Mouse (Mus musculus): ENCODE results near the gene Bud13. TPM values are rescaled to one million over a fixed set of nuclear protein-coding genes. Genes with fewer than 3 reads are reported as not detected.

The Bud13 gene
- 19.8 and 20.7 TPM in 2 replicates for polyA plus RNA-seq (2015; fragmentation: Nextera tagmentation; extraction: Ambion mirVana)

DNA sequence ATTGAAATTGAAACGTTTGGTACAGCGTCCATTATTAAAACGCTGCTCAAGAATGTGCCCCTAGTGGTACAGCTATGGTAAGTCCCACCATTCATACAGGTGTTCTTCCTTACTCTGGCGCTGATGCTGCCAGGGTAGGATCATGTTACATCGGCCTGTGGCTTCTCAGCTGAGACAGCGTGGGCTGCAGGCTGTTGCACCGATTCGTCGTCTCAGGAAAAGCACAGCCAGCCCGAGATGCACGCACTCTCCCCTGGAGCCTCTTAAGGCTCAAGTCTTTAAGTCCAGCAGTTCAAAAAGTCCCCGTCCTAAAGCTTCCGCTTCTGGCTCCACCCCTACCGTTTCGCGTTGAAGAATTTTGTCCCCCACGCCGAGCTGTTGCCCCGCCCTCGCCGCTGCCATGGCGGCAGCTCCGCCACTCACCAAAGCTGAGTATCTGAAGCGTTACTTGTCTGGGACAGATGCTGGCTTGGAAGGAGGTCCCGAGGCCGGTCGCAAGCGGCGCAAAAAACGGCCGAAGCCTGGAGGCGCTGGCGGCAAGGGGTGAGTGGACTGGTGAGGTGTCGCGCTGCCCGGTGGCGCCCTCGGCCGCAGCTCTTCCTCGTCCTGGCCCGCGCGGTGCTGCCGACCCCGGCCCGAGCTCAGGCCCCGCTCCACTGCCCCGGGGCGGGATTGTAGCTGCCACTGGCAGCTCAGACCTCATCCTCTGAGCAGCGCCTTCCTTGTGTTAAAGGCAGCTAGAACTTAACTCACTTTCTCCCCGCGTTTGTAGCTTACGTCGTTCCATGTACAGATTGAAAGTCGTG lies at the start of gene Bud13:
Bud13 (plus strand) TSS at position 378 of the 806 bp plus-strand sequence.
- Histone ChIP-seq H3K9ac (replicated peaks) (peak within 1 kb of the TSS; percentile 82), H3K4me3 (replicated peaks) (peak within 1 kb of the TSS; percentile 75), H3K4me2 (replicated peaks) (peak within 1 kb of the TSS; percentile 74), H3K4me1 (replicated peaks) (peaks cover 21% of the 10 kb centered on the region), H3K27ac (peak within 1 kb of the TSS; percentile 75), H3K36me3 (peaks cover 52% of the 10 kb centered on the region), H3K27me3 (no peaks in the 10 kb centered on the region), H3K9me3 (no peaks in the 10 kb centered on the region)
- WGBS, result 1% methylated on average over 55 of the region's 55 CpGs
- peak; percentile 93 for ATAC-seq

DNA sequence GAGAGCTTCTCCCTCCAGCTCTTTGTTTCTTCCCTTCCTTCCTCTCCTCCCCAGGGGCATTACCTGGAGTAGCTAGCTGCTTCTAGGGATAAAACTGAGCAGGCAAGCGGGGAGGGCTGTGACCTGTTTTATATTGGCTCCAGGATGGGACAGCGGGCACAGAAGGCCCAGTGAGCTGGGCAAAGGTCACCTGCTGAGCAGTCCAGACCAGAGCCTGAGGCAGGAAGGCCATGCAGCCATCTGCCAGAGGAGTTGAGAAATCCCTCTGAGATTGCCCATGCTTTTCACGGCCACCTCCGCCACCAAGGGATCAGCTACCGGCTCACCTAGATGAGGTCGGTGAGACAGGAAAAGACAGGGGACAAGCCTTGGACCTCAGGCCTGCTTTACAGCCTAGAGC lies 47.6 kb upstream of the Bud13 start:
- Histone ChIP-seq H3K4me3 (replicated peaks) (no peak overlapping the region), H3K36me3 (no peaks in the 10 kb centered on the region), H3K27me3 (peaks cover 3% of the 10 kb centered on the region; the same call in 1 of the 2 replicates), H3K4me2 (replicated peaks) (no peak overlapping the region), H3K27ac (no peak overlapping the region), H3K9me3 (no peaks in the 10 kb centered on the region), H3K4me1 (replicated peaks) (peaks cover 6% of the 10 kb centered on the region), H3K9ac (replicated peaks) (no peak overlapping the region)
- 87% methylated on average over 6 of the region's 6 CpGs for WGBS
- ATAC-seq, result no peak

DNA sequence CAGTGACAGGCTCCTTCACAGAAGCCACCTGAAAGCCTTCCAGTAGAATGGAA lies 47.4 kb upstream of the Bud13 start, which contains the start of gene Apoc3:
Apoc3 (minus strand) TSS at position 41 of the 53 bp plus-strand sequence.
- H3K4me3 ChIP-seq (replicated peaks), result no peak within 1 kb of the TSS
- no peak within 1 kb of the TSS for H3K9ac ChIP-seq (replicated peaks)
- peaks cover 4% of the 10 kb centered on the region for H3K4me1 ChIP-seq (replicated peaks)
- H3K4me2 ChIP-seq (replicated peaks), result no peak within 1 kb of the TSS
- H3K36me3 ChIP-seq, result no peaks in the 10 kb centered on the region
- no peaks in the 10 kb centered on the region for H3K9me3 ChIP-seq
- ATAC-seq, result no peak
- no peak within 1 kb of the TSS for H3K27ac ChIP-seq
- H3K27me3 ChIP-seq, result peaks cover 3% of the 10 kb centered on the region; the same call in 1 of the 2 replicates

DNA sequence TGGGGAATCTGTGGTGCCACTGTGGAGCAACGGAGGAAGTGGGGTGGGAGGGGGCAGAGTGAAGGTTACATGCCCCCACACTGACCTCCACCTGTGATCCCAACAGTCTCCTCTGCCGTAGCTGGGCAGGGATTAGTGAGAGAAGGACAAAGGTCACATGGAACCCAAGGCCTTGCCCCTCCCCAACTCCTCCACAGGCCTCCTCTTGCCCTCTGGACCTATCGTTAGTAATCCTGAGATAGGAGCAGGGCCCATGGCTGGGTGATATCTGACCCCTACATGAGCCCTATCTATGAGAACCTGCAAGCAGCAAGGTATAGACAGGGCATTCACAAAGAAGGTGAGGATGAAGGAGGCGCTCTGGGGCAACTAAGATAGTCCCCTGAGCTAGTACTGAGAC lies 47.2 kb upstream of the Bud13 start:
- Histone ChIP-seq H3K36me3 (no peaks in the 10 kb centered on the region), H3K4me1 (replicated peaks) (peaks cover 2% of the 10 kb centered on the region), H3K27ac (no peak overlapping the region), H3K4me3 (replicated peaks) (no peak overlapping the region), H3K4me2 (replicated peaks) (no peak overlapping the region), H3K9ac (replicated peaks) (no peak overlapping the region), H3K9me3 (no peaks in the 10 kb centered on the region), H3K27me3 (peaks cover 3% of the 10 kb centered on the region; the same call in 1 of the 2 replicates)
- no peak for ATAC-seq
- WGBS, result 52% methylated on average over 4 of the region's 4 CpGs

DNA sequence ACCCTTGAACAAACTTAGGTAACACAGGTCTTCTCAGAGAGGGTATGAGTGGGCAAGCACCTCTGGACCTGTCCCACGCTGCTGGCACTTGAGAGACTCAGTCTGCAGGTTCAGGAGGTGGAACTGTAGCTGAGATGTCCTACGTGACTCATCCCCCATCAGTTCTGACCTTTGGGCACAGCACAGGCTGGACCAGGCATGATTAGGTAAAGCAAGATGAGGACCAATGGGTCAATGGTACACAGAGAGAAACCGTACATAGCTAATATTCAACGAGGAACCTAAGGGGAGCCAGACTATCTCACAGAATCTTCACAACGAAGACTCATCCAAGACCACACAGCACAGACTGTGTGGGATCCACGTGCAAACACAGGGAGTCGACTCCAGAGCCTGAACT lies 44.0 kb upstream of the Bud13 start:
- no peaks in the 10 kb centered on the region for H3K4me1 ChIP-seq (replicated peaks)
- H3K9ac ChIP-seq (replicated peaks), result no peak overlapping the region
- no peaks in the 10 kb centered on the region for H3K27me3 ChIP-seq
- no peak overlapping the region for H3K4me3 ChIP-seq (replicated peaks)
- no peaks in the 10 kb centered on the region for H3K9me3 ChIP-seq
- H3K36me3 ChIP-seq, result no peaks in the 10 kb centered on the region
- H3K4me2 ChIP-seq (replicated peaks), result no peak overlapping the region
- 90% methylated on average over 7 of the region's 7 CpGs for WGBS
- H3K27ac ChIP-seq, result no peak overlapping the region
- no peak for ATAC-seq

DNA sequence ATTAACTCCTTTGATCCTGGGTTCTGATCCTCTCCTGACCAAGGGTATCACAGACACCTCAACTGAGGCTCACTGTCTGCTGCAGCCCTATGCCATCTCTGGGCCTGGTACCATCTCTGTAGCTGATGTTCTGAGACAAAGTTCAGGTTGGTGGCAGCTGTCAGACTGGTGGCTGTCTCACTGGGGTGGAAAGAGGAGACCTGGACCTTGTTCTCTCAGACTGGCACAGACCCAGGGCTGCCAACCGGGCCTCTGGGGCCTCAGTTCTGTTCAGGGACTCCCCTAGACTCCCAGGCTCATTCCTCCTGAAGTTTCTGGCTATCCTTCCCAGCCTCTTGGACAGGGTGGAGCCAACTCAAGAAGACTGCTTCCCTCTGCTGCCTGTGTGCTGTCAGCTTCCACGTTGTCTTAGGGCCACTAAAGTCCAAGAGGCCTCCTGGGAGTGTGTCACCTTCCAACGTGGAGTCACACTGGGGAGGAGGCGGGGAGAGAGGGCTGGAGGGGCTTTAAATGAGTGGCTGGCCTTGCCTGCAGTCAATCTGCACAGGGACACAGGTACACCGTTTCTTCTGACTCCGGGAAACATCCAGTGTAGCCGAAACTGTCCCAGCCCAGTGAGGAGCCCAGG lies 42.2 kb upstream of the Bud13 start, which contains the start of gene Apoa4:
Apoa4 (plus strand) TSS at position 171 of the 628 bp plus-strand sequence.
- Histone ChIP-seq H3K27ac (no peak within 1 kb of the TSS), H3K4me1 (replicated peaks) (no peaks in the 10 kb centered on the region), H3K4me3 (replicated peaks) (no peak within 1 kb of the TSS), H3K4me2 (replicated peaks) (no peak within 1 kb of the TSS), H3K9me3 (no peaks in the 10 kb centered on the region), H3K9ac (replicated peaks) (no peak within 1 kb of the TSS), H3K36me3 (no peaks in the 10 kb centered on the region), H3K27me3 (no peaks in the 10 kb centered on the region)
- 68% methylated on average over 7 of the region's 7 CpGs for WGBS
- ATAC-seq, result no peak

DNA sequence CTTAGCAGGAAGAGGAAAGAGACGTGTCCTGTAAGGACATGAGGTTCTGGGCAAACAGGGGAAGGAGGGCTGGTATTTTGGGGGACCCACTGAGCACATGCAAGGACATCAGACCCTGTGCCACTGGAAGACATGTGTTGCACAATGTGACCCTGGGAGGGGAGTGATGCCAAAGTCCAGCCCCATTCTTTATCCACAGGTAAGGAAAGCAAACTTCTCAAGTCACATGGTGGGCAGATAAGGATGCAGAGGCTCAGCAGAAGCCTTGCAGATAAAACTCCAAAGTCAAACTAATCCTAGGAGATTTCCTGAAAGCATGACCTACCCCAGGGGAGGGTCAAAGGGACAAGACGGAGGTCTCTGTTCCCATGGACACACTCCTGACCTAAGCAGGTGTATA lies 41.0 kb upstream of the Bud13 start:
- no peak overlapping the region for H3K27ac ChIP-seq
- no peaks in the 10 kb centered on the region for H3K4me1 ChIP-seq (replicated peaks)
- ATAC-seq, result no peak
- no peaks in the 10 kb centered on the region for H3K9me3 ChIP-seq
- no peaks in the 10 kb centered on the region for H3K36me3 ChIP-seq
- 69% methylated on average over 2 of the region's 2 CpGs for WGBS
- H3K27me3 ChIP-seq, result no peaks in the 10 kb centered on the region
- no peak overlapping the region for H3K4me3 ChIP-seq (replicated peaks)
- H3K4me2 ChIP-seq (replicated peaks), result no peak overlapping the region
- no peak overlapping the region for H3K9ac ChIP-seq (replicated peaks)

DNA sequence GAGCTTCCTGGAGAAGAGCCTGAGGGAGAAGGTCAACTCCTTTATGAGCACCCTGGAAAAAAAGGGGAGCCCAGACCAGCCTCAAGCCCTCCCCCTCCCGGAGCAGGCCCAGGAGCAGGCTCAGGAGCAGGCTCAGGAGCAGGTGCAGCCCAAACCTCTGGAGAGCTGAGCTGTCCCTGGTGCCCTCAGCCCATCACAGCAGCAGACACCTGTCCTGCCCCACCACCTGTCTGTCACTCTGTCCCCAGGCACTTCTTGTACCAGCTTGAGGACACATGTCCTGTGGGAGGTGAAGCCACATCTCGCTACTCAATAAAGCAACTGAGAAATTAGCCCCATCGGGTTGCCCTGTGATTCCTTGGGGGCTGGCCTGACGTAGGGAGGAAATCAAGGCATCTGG lies 39.7 kb upstream of the Bud13 start:
- no peak overlapping the region for H3K9ac ChIP-seq (replicated peaks)
- no peaks in the 10 kb centered on the region for H3K9me3 ChIP-seq
- no peaks in the 10 kb centered on the region for H3K36me3 ChIP-seq
- ATAC-seq, result no peak
- H3K27ac ChIP-seq, result no peak overlapping the region
- WGBS, result 69% methylated on average over 4 of the region's 4 CpGs
- H3K4me1 ChIP-seq (replicated peaks), result no peaks in the 10 kb centered on the region
- H3K4me3 ChIP-seq (replicated peaks), result no peak overlapping the region
- H3K4me2 ChIP-seq (replicated peaks), result no peak overlapping the region
- H3K27me3 ChIP-seq, result peaks cover 8% of the 10 kb centered on the region; the same call in 1 of the 2 replicates

DNA sequence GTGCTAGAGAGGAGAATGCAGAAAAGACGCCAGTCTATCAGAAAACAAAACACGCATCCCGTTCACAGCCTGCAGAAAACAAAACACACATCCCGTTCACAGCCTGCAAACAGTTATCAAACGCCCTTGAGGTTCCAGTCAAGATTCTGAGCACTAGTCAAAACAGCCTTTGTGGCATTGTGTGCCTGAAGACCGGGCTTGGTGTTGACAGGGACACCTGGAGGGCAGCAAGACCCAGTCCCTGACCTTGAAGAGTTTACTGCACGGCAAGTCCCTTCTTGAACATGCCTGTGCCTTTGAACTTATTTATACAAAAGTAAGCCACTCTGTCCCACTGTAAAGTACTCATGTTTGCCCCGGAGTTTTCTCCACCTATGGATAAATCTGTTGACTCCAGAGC lies 39.2 kb upstream of the Bud13 start:
- Histone ChIP-seq H3K4me2 (replicated peaks) (no peak overlapping the region), H3K36me3 (no peaks in the 10 kb centered on the region), H3K4me3 (replicated peaks) (no peak overlapping the region), H3K9ac (replicated peaks) (no peak overlapping the region), H3K9me3 (no peaks in the 10 kb centered on the region), H3K4me1 (replicated peaks) (no peaks in the 10 kb centered on the region), H3K27me3 (peaks cover 12% of the 10 kb centered on the region; the same call in 1 of the 2 replicates), H3K27ac (no peak overlapping the region)
- WGBS, result 59% methylated on average over 8 of the region's 8 CpGs
- no peak for ATAC-seq

DNA sequence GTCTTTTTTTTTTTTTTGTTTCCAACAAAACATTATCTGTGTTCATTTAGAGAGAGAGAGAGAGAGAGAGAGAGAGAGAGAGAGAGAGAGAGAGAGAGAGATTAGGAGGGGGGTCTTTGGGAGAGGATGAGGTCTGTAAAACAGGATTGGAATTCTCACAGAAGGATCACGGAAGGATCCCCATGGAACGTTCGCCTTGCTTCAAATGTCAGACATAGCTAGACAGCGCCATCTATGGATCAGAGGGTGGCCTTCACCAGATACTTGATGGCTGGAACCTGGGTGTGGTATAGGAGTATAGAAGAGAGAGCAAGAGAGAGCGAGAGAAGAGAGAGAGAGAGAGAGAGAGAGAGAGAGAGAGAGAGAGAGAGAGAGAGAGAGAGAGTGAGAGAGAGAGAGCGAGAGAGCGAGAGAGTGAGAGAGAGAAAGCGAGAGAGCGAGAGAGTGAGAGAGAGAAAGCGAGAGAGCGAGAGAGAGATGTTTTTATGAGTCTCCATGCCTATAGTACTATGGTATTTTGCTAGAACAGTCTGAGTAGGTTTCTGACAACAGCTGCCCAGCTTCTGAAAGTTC lies 36.0 kb upstream of the Bud13 start:
- ATAC-seq, result peak; percentile 83
- Histone ChIP-seq H3K27ac (no peak overlapping the region), H3K27me3 (peaks cover 25% of the 10 kb centered on the region), H3K9me3 (no peaks in the 10 kb centered on the region), H3K4me2 (replicated peaks) (no peak overlapping the region), H3K36me3 (no peaks in the 10 kb centered on the region), H3K9ac (replicated peaks) (no peak overlapping the region), H3K4me3 (replicated peaks) (no peak overlapping the region), H3K4me1 (replicated peaks) (no peaks in the 10 kb centered on the region)
- WGBS, result 22% methylated on average over 11 of the region's 11 CpGs

DNA sequence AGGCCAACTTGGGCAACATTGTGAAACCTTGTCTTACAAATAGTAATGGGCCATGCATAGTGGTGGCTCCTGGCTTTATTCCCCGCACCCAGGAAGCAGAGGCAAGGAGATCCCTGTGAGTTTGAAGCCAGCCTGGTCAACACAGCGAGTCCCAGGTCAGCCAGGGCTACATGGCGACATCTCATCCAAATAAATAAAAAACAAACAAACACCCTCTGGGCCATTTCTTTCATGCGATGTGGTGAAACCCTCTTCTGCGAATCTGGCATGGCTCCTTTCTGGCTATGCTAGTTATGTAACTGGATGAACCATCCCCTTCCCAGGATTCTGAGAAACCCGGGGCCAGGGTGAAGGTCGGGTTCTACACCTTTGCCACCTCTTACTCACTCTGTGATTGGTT lies 26.6 kb upstream of the Bud13 start:
- H3K36me3 ChIP-seq, result no peaks in the 10 kb centered on the region
- no peak overlapping the region for H3K4me2 ChIP-seq (replicated peaks)
- H3K27ac ChIP-seq, result no peak overlapping the region
- H3K9ac ChIP-seq (replicated peaks), result no peak overlapping the region
- no peak overlapping the region for H3K4me3 ChIP-seq (replicated peaks)
- no peak for ATAC-seq
- peaks cover 49% of the 10 kb centered on the region for H3K27me3 ChIP-seq
- no peaks in the 10 kb centered on the region for H3K9me3 ChIP-seq
- H3K4me1 ChIP-seq (replicated peaks), result no peaks in the 10 kb centered on the region
- WGBS, result 85% methylated on average over 7 of the region's 7 CpGs

DNA sequence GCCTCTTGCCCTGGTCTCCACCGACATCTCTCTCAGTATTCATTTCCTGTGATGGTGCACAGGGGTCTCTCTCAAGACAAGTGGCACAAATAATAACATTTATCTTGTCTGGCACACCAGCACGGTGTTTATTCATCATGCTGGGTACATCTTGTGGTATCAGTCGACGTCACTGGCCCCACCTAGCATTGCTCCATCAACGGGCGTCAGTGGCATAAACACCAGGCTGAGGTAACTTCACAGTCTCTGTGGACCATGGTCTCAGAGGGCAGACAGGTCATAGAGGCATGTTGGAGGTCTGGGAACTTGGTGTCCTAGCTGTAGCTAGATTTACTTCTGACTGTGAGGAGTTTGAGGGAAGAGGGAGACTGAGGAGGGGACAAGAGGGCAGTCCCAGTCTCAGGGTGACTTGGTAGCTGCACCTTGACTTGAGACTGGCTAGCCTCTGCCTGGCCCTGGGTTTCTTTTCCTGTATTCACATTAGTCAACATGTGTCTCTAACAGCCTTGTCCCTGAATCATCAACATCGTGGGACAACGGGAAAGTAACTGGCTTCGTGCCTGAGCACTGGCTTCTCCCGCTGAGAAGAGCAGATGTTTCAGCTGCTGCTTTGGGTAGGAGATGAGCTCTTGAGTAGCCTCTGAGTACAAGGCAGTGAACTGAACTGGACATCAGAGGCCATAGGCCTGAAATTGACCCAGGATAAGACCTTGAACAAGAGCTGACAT lies 26.0 kb upstream of the Bud13 start:
- no peak overlapping the region for H3K9ac ChIP-seq (replicated peaks)
- 94% methylated on average over 10 of the region's 10 CpGs for WGBS

More for the DNA sequence above, 26.0 kb upstream of the Bud13 start:
- no peaks in the 10 kb centered on the region for H3K36me3 ChIP-seq
- H3K4me2 ChIP-seq (replicated peaks), result no peak overlapping the region
- H3K9me3 ChIP-seq, result no peaks in the 10 kb centered on the region
- no peaks in the 10 kb centered on the region for H3K4me1 ChIP-seq (replicated peaks)
- peaks cover 42% of the 10 kb centered on the region for H3K27me3 ChIP-seq
- no peak overlapping the region for H3K27ac ChIP-seq
- no peak for ATAC-seq
- H3K4me3 ChIP-seq (replicated peaks), result no peak overlapping the region
